Mouse (Mus musculus): ENCODE measurements around the gene Akap6. TPM values are rescaled to one million over a fixed set of nuclear protein-coding genes. Genes with fewer than 3 reads are reported as not detected.
A peak's percentile ranks its signal among the peaks of the same experiment; 100 is the strongest.

Akap6 gene
- total and polyA plus RNA-seq, 3 experiments, result not detected

GRCm38 (mm10) chr12:52832230-52832629 is 133.0 kb downstream of the Akap6 start (continued):
- TF ChIP-seq ZC3H11A (IDR thresholded peaks at IDR 0.05; ENCODE audit: low read depth, low read length), result peak; percentile 69

- Histone ChIP-seq H3K4me3 (ENCODE audit: control insufficient read depth in 1 of 2, insufficient read depth in 1 of 2, low read depth in 2 of 2, low read length in 2 of 2) (no peak overlapping the region), H3K36me3 (ENCODE audit: control insufficient read depth in 1 of 2, insufficient read depth in 2 of 2, low read length in 2 of 2) (no peaks in the 10 kb centered on the region), H3K79me2 (ENCODE audit: control insufficient read depth, insufficient read depth, low read length, poor library complexity) (no peaks in the 10 kb centered on the region), H3K9me3 (replicated peaks; ENCODE audit: insufficient read depth, low read length) (no peaks in the 10 kb centered on the region), H3K9ac (ENCODE audit: control insufficient read depth, low read depth, low read length, poor library complexity, severe bottlenecking) (no peak overlapping the region), H3K27me3 (ENCODE audit: control insufficient read depth in 1 of 2, insufficient read depth in 2 of 2, low read length in 2 of 2) (no peaks in the 10 kb centered on the region; a peak in 1 of 4 replicates), H3K4me1 (ENCODE audit: control insufficient read depth in 1 of 2, insufficient read depth in 2 of 2, low read length in 2 of 2) (peaks cover 0 to 5% of the 10 kb centered on the region in 2 experiments; a peak in 1 of 4 replicates), H3K27ac (ENCODE audit: control insufficient read depth, low read depth, low read length) (no peak overlapping the region)
- TF ChIP-seq BHLHE40 (IDR thresholded peaks at IDR 0.05; ENCODE audit: borderline replicate concordance, low read depth, low read length), result no peak
- no peak for TF ChIP-seq USF2 (IDR thresholded peaks at IDR 0.05; ENCODE audit: borderline replicate concordance in 1 of 2, insufficient read depth in 1 of 2, low read depth in 1 of 2, low read length in 2 of 2)
- TF ChIP-seq HCFC1 (IDR thresholded peaks at IDR 0.05; ENCODE audit: low read depth, low read length), result no peak
- no peak for TF ChIP-seq ZC3H11A (IDR thresholded peaks at IDR 0.05; ENCODE audit: low read depth, low read length)
- no peak for TF ChIP-seq POLR2A (IDR thresholded peaks at IDR 0.05; ENCODE audit: control insufficient read depth in 1 of 2, insufficient read depth in 1 of 2, low read depth in 1 of 2, low read length in 2 of 2, poor library complexity in 1 of 2)
- no peak for TF ChIP-seq MAZ (IDR thresholded peaks at IDR 0.05; ENCODE audit: low read depth, low read length)
- no peak for TF ChIP-seq TAL1 (IDR thresholded peaks at IDR 0.05; ENCODE audit: low read length)
- no peak for TF ChIP-seq CHD1 (IDR thresholded peaks at IDR 0.05; ENCODE audit: low read depth, low read length)
- TF ChIP-seq NRF1 (IDR thresholded peaks at IDR 0.05; ENCODE audit: insufficient read depth, low read depth, low read length, poor library complexity, severe bottlenecking), result no peak
- no peak for TF ChIP-seq SIN3A (IDR thresholded peaks at IDR 0.05; ENCODE audit: low read length)
- TF ChIP-seq MEF2A (IDR thresholded peaks at IDR 0.05; ENCODE audit: extremely low read depth, insufficient replicate concordance, low read depth, low read length, poor library complexity, severe bottlenecking), result no peak
- no peak for TF ChIP-seq USF1 (IDR thresholded peaks at IDR 0.05; ENCODE audit: low read depth, low read length)
- no peak for TF ChIP-seq E2F4 (IDR thresholded peaks at IDR 0.05; ENCODE audit: borderline replicate concordance, low read depth, low read length)
- TF ChIP-seq RCOR1 (IDR thresholded peaks at IDR 0.05; ENCODE audit: low read depth, low read length), result no peak
- no peak for DNase-seq (ENCODE audit: low read depth, low spot score)
Observed at GRCm38 (mm10) chr12:52833141-52833540, 134.0 kb downstream of the Akap6 start.

GRCm38 (mm10) chr12:52834074-52834473 is 134.9 kb downstream of the Akap6 start:
- TF ChIP-seq USF2 (IDR thresholded peaks at IDR 0.05; ENCODE audit: borderline replicate concordance in 1 of 2, insufficient read depth in 1 of 2, low read depth in 1 of 2, low read length in 2 of 2) (no peak), NRF1 (IDR thresholded peaks at IDR 0.05; ENCODE audit: insufficient read depth, low read depth, low read length, poor library complexity, severe bottlenecking) (no peak), MAX (IDR thresholded peaks at IDR 0.05; ENCODE audit: low read length) (no peak), E2F4 (IDR thresholded peaks at IDR 0.05; ENCODE audit: borderline replicate concordance, low read depth, low read length) (no peak), MYC (IDR thresholded peaks at IDR 0.05; ENCODE audit: low read depth, low read length) (no peak), CHD2 (IDR thresholded peaks at IDR 0.05; ENCODE audit: low read length) (no peak), POLR2AphosphoS5 (IDR thresholded peaks at IDR 0.05; ENCODE audit: borderline replicate concordance, low read depth, low read length) (no peak), NELFE (IDR thresholded peaks at IDR 0.05; ENCODE audit: low read depth, low read length) (no peak), UBTF (IDR thresholded peaks at IDR 0.05; ENCODE audit: borderline replicate concordance, insufficient read depth, low read depth, low read length) (no peak), ZNF384 (IDR thresholded peaks at IDR 0.05; ENCODE audit: low read depth, low read length) (no peak), USF1 (IDR thresholded peaks at IDR 0.05; ENCODE audit: low read depth, low read length) (no peak)
- no peak overlapping the region for H3K27ac ChIP-seq (ENCODE audit: control insufficient read depth, low read depth, low read length)
- H3K4me1 ChIP-seq (ENCODE audit: control insufficient read depth in 1 of 2, insufficient read depth in 2 of 2, low read length in 2 of 2), result peaks cover 0 to 2% of the 10 kb centered on the region in 2 experiments; a peak in 1 of 4 replicates
- H3K79me2 ChIP-seq (ENCODE audit: control insufficient read depth, insufficient read depth, low read length, poor library complexity), result no peaks in the 10 kb centered on the region
- no peaks in the 10 kb centered on the region for H3K36me3 ChIP-seq (ENCODE audit: control insufficient read depth in 1 of 2, insufficient read depth in 2 of 2, low read length in 2 of 2)
- no peak overlapping the region for H3K4me3 ChIP-seq (ENCODE audit: control insufficient read depth in 1 of 2, insufficient read depth in 1 of 2, low read depth in 2 of 2, low read length in 2 of 2)
- no peak overlapping the region for H3K9ac ChIP-seq (ENCODE audit: control insufficient read depth, low read depth, low read length, poor library complexity, severe bottlenecking)
- DNase-seq (ENCODE audit: low read depth, low spot score), result peak; percentile 10
- H3K27me3 ChIP-seq (ENCODE audit: control insufficient read depth in 1 of 2, insufficient read depth in 2 of 2, low read length in 2 of 2), result no peaks in the 10 kb centered on the region; a peak in 1 of 4 replicates
- H3K9me3 ChIP-seq (replicated peaks; ENCODE audit: insufficient read depth, low read length), result no peaks in the 10 kb centered on the region
